Mouse (Mus musculus) embryonic fibroblast, embryonic 13.5 days (primary cell): ENCODE data around the gene Socs2.

Experiments
- CTCF ChIP-seq: IDR thresholded peaks from 2 replicates; pipeline ENCODE4 v1.5.1; 2011; ENCODE audit warnings: mild to moderate bottlenecking, control low read depth, low read length, moderate library complexity, borderline replicate concordance; ENCODE audit not compliant: insufficient read depth
- POLR2A ChIP-seq: IDR thresholded peaks from 2 replicates; pipeline ENCODE4 v1.6.1; 2011; ENCODE audit warnings: low read depth, mild to moderate bottlenecking, control low read depth, low read length, moderate library complexity

GRCm38 (mm10) chr10:95414316-95415158, 2.4 kb downstream of the Socs2 start:
- TF ChIP-seq CTCF (no peak), POLR2A (no peak)
